Mouse (Mus musculus) cerebellum, adult 11-12 months (tissue): ENCODE results near the gene Oas1h.
"Not testable (repeated sequence)": the region's sequence is repeated elsewhere in the genome, so short reads cannot be mapped to it uniquely, and the experiment has no call there.

Experiments used
- DNase-seq: peaks from one replicate; pipeline ENCODE4 v3.0.0; 2022

Oas1h gene

GRCm38 (mm10) chr5:120887413-120887812 is 26.2 kb downstream of the Oas1h start, which contains the start of gene Oas1g:
Gene Oas1g (minus strand): TSS chr5:120887613.
- DNase-seq = not testable (repeated sequence)

GRCm38 (mm10) chr5:120887831-120888230 is 26.6 kb downstream of the Oas1h start:
- no peak for DNase-seq

GRCm38 (mm10) chr5:120888294-120888815 is 27.1 kb downstream of the Oas1h start:
- DNase-seq = not testable (repeated sequence)

GRCm38 (mm10) chr5:120890026-120890425 is 28.8 kb downstream of the Oas1h start:
- DNase-seq = no peak

GRCm38 (mm10) chr5:120890991-120891390 is 29.8 kb downstream of the Oas1h start:
- no peak for DNase-seq

- DNase-seq = not testable (repeated sequence)
These were observed 30.5 kb downstream of the Oas1h start for GRCm38 (mm10) chr5:120891566-120892242.

GRCm38 (mm10) chr5:120892243-120892660 is 31.0 kb downstream of the Oas1h start:
- no peak for DNase-seq

- not testable (repeated sequence) for DNase-seq
These were observed 32.6 kb downstream of the Oas1h start for GRCm38 (mm10) chr5:120893866-120894265.

- not testable (repeated sequence) for DNase-seq
These were observed 33.5 kb downstream of the Oas1h start for GRCm38 (mm10) chr5:120894692-120895091.

GRCm38 (mm10) chr5:120895231-120895900 is 34.1 kb downstream of the Oas1h start:
- DNase-seq = no peak

- no peak for DNase-seq
These were observed 37.1 kb downstream of the Oas1h start for GRCm38 (mm10) chr5:120898307-120898706.

- DNase-seq = no peak
These were observed 37.5 kb downstream of the Oas1h start for GRCm38 (mm10) chr5:120898726-120899125.

GRCm38 (mm10) chr5:120900666-120901065 is 39.4 kb downstream of the Oas1h start:
- DNase-seq = no peak

- no peak for DNase-seq
These were observed 40.8 kb downstream of the Oas1h start for GRCm38 (mm10) chr5:120902056-120902455.

GRCm38 (mm10) chr5:120906791-120907733 is 45.8 kb downstream of the Oas1h start, which contains the start of gene Oas1a:
Gene Oas1a (minus strand): TSS chr5:120907521.
- not testable (repeated sequence) for DNase-seq

- no peak for DNase-seq
These were observed 47.1 kb downstream of the Oas1h start for GRCm38 (mm10) chr5:120908196-120908920.

GRCm38 (mm10) chr5:120914204-120914603 is 53.0 kb downstream of the Oas1h start, which contains the start of gene Oas1d:
Gene Oas1d (plus strand): TSS chr5:120914536.
- DNase-seq = not testable (repeated sequence)

GRCm38 (mm10) chr5:120919156-120919935 is 58.1 kb downstream of the Oas1h start:
- not testable (repeated sequence) for DNase-seq

- no peak for DNase-seq
These were observed 59.1 kb downstream of the Oas1h start for GRCm38 (mm10) chr5:120920296-120920695.
